In genomic region chrX:159839786-159840185, GRCm38 (mm10) we compare ENCODE assay signal across 14 mouse cellular contexts.
"Had no signal": no experiment of that assay in that cellular context is flagged by ENCODE, and none has a peak within 500 bp of the region (broad histone marks: within the 10 kb centered on the region; RNA-seq: fewer than 3 reads in every experiment).

No protein-coding gene starts in this region.

- DNase-seq: liver, postnatal 0 days; lung, adult 2 months; lung, postnatal 14 days; midbrain, embryonic 14.5 days; right cerebral cortex, postnatal 14 days; thymus, adult 18-20 months; thymus, postnatal 14 days; thymus, postnatal 36 days had no signal

- H3K4me3 ChIP-seq: lung, embryonic 15.5 days; midbrain, embryonic 10.5 days; midbrain, embryonic 12.5 days; neural tube, embryonic 12.5 days had no signal

- H3K4me2 ChIP-seq: lung, embryonic 15.5 days; midbrain, embryonic 12.5 days; neural tube, embryonic 12.5 days had no signal

- H3K27ac ChIP-seq: lung, embryonic 15.5 days; macrophage; midbrain, embryonic 10.5 days; midbrain, embryonic 12.5 days; neural tube, embryonic 12.5 days had no signal

- H3K36me3 ChIP-seq: lung, embryonic 15.5 days; midbrain, embryonic 10.5 days; midbrain, embryonic 12.5 days; neural tube, embryonic 12.5 days had no signal

- H3K9me3 ChIP-seq: lung, embryonic 15.5 days; midbrain, embryonic 10.5 days; midbrain, embryonic 12.5 days; neural tube, embryonic 12.5 days had no signal

- H3K4me1 ChIP-seq: lung, embryonic 15.5 days; midbrain, embryonic 10.5 days; midbrain, embryonic 12.5 days; neural tube, embryonic 12.5 days had no signal

- H3K9ac ChIP-seq: liver, postnatal 0 days; lung, embryonic 15.5 days; midbrain, embryonic 12.5 days; neural tube, embryonic 12.5 days had no signal

- H3K27me3 ChIP-seq: lung, embryonic 15.5 days; neural tube, embryonic 12.5 days had no signal

- ATAC-seq: liver, postnatal 0 days; midbrain, embryonic 16.5 days had no signal
